Mouse (Mus musculus) Patski (cell line): Measurements from ENCODE around the gene Cldn24. TPM values are rescaled to one million over a fixed set of nuclear protein-coding genes. Genes with fewer than 3 reads are reported as not detected.

Source experiments
- ATAC-seq: fragments of 100-300 bp; one replicate; pipeline ENCODE4 v1.8.0; 2021
- CTCF ChIA-PET: fragments of 350-600 bp; sonication (Branson Sonifier 250); formaldehyde crosslinking; loops from one replicate; lab custom pipeline; 2022; ENCODE audit warnings: inconsistent platforms; lab: Charles Lee
- POLR2A ChIA-PET: fragments of 350-600 bp; sonication (Branson Sonifier 250); formaldehyde crosslinking; loops from one replicate; lab custom pipeline; 2022; ENCODE audit warnings: antibody characterized with exemption, inconsistent platforms; lab: Charles Lee
- DNase-seq: peaks from one replicate; pipeline ENCODE4 v3.0.0-alpha.2; 2011; ENCODE audit warnings: low read depth, low spot score
- H3K27me3 ChIP-seq: fragments of 371-371 bp; one replicate; pipeline ENCODE4 v1.5.1; 2021
- CTCF ChIP-seq: fragments of 100-300 bp; IDR thresholded peaks from one replicate; pipeline ENCODE4 v1.5.1; 2021
- in situ Hi-C: fragments of 300-500 bp; cut with MboI; formaldehyde crosslinking; loops from 3 replicates; pipeline ENCODE4 v1.11.1; 2018; ENCODE audit warnings: low pct_unique_long_range_greater_than_20kb, mixed read lengths
- polyA plus RNA-seq: library from polyadenylated mRNA; unstranded; gene quantifications from one replicate; pipeline ENCODE4 v1.2.3, GENCODE M21; 2021

The Cldn24 gene
- 0.09 TPM for polyA plus RNA-seq

DNA sequence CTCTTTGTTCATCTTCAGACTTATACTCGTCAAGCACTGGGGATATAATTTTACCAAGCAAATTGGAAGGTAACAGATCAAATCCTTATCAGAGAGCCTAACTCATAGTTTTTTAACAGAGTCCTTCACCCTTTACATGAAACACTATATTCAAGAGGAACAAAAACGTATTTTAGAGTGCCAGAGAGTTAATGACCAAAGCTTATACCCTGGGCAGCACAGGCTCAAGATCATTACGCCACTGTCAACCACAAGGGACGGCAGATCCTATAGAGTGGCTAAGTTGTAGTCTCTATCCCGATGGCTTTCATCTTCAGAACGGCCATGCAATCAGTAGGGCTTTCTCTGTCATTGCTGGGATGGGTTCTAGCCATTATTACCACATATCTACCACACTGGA is at the start of gene Cldn24:
TSS of gene Cldn24 (plus strand) at position 301 of the 400 bp plus-strand sequence.
- ATAC-seq: no peak
- no peaks in the 10 kb centered on the region for H3K27me3 ChIP-seq
- CTCF ChIA-PET: no interaction called here
- no peak for DNase-seq
- TF ChIP-seq CTCF: no peak
- POLR2A ChIA-PET: no interaction called here
- in situ Hi-C loops: no loop called here

- no peaks in the 10 kb centered on the region for H3K27me3 ChIP-seq
- TF ChIP-seq CTCF: no peak
- DNase-seq: no peak
- POLR2A ChIA-PET: no interaction called here
- no peak for ATAC-seq
- in situ Hi-C loops: no loop called here
- CTCF ChIA-PET: no interaction called here
These were observed 49.0 kb upstream of the Cldn24 start for GRCm38 (mm10) chr8:47772986-47773385.

- TF ChIP-seq CTCF: no peak
- POLR2A ChIA-PET: no interaction called here
- in situ Hi-C loops: no loop called here
- CTCF ChIA-PET: no interaction called here
- no peaks in the 10 kb centered on the region for H3K27me3 ChIP-seq
- ATAC-seq (no peak), DNase-seq (no peak)
These were observed 44.5 kb upstream of the Cldn24 start for GRCm38 (mm10) chr8:47777415-47777814.

DNA sequence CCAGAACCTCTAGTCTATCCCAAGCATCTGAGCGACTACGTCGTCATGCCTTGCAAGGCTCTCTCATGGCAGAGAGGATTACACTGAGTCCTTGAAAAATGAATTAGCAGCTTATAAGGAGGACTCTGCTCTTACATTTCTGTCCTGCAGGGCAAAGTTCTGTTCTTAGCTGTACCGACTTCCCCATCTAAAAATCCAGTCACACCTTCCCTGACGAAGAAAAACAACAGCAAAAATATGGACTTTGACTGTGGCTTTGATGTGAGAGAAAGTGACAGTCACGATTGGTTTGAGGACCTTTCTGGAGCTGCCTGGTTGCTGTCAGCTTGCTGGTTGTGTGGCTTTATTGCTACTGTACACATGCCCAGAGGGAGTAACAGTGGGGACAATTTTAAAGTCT is 42.4 kb upstream of the Cldn24 start:
- in situ Hi-C loops: no loop called here
- ChIA-PET CTCF (no interaction called here), POLR2A (interaction anchor here (0.6 kb wide), 1 partner anchor 637 kb away, joined by 9 read pairs; no protein-coding TSS in a partner anchor)
- DNase-seq: no peak
- no peak for TF ChIP-seq CTCF
- ATAC-seq: no peak
- no peaks in the 10 kb centered on the region for H3K27me3 ChIP-seq

DNA sequence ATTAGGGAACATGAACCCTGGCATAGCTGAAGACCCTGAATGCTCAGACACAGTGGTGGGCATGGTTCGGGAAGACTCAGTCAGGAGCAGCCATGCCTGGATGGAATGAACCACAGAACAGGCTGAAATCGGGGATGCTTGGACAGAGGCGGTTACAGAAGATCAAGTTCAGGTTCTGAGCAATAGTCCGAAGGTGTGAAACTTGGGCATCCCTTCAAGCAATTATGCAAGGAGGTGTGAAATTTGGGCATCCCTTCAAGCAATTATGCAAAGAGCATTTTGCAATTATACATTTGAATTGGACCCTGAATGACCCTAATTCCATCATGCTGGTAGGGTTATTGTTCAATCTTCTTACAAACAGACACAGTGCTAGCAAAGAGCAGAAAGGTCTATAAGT is 40.1 kb upstream of the Cldn24 start:
- no peak for ATAC-seq
- ChIA-PET POLR2A (no interaction called here), CTCF (interaction anchor here (1.8 kb wide), 1 partner anchor 10 kb away, joined by 4 read pairs; no protein-coding TSS in a partner anchor)
- in situ Hi-C loops: no loop called here
- no peak for DNase-seq
- TF ChIP-seq CTCF: no peak
- no peaks in the 10 kb centered on the region for H3K27me3 ChIP-seq

DNA sequence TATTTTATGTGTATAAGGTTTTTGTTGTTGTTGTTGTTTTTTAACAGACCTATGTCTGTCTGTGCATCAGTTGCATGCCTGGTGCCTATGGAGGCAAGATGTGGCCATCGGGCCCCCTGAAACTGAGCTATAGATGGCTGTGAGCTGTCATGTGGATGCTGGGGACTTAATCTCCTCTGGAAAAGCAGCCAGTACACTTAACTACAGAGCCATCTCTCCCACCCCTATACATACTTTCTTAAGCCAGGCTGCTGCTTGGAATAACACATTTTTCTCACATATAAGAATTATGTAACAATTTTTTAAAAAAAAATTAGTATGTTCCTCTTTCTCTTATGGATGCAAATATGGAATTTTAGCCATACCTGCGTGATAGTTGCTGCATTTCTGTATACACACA is 38.4 kb upstream of the Cldn24 start:
- ChIA-PET POLR2A (no interaction called here), CTCF (interaction anchor here (1.1 kb wide), 1 partner anchor 31 kb away, joined by 4 read pairs; no protein-coding TSS in a partner anchor)
- ATAC-seq: no peak
- H3K27me3 ChIP-seq: peaks cover 8% of the 10 kb centered on the region
- TF ChIP-seq CTCF: no peak
- in situ Hi-C loops: no loop called here
- no peak for DNase-seq

DNA sequence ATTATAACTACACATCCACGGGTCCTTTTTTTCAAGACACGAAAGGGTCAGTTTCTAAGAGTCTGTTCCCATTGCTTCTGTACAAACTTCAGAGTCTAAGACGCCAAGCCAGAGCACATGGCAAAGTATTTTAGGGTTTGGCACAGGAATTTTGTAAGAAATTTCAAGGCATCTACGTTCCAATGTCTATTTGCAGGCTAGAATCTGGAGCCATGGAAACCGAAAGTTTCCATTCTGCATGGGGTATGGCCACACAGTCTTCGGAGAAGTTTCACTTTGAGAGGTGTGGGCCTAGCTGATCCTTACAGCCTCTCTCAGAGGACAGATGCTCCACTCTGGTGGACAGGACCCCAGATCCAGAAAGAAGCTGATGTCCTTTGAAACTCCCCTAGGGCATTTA is 38.0 kb upstream of the Cldn24 start:
- in situ Hi-C loops: no loop called here
- no peak for TF ChIP-seq CTCF

GRCm38 (mm10) chr8:47784436-47784835 is 37.5 kb upstream of the Cldn24 start:
- DNase-seq (no peak), ATAC-seq (no peak)
- H3K27me3 ChIP-seq: peaks cover 12% of the 10 kb centered on the region
- CTCF ChIA-PET: no interaction called here
- POLR2A ChIA-PET: no interaction called here
- in situ Hi-C loops: no loop called here
- no peak for TF ChIP-seq CTCF

More for the DNA sequence above, 38.0 kb upstream of the Cldn24 start:
- POLR2A ChIA-PET: no interaction called here
- CTCF ChIA-PET: no interaction called here
- peaks cover 8% of the 10 kb centered on the region for H3K27me3 ChIP-seq
- DNase-seq (no peak), ATAC-seq (no peak)

DNA sequence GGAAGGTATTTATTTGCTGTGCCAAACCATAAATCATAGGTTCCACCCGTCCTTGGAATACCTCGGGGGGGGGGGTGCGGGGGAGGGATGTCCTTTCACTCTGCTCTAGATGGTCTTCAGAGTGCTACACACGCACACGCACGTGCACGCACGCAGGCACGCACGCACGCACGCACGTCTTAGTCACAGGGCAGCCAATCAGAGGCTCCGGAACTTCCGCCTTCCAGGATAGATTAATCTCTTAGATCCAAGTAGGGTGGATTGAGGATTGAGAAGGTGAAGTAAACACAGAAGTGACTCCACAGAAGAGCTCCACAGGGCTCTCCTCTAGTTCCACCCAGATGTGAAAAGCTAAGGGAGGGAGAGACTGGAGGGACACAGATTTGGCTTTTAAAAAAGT is 35.6 kb upstream of the Cldn24 start:
- CTCF ChIA-PET: no interaction called here
- POLR2A ChIA-PET: no interaction called here

GRCm38 (mm10) chr8:47787705-47788104 is 34.2 kb upstream of the Cldn24 start:
- DNase-seq (no peak), ATAC-seq (no peak)
- CTCF ChIA-PET: no interaction called here
- in situ Hi-C loops: no loop called here
- TF ChIP-seq CTCF: no peak
- POLR2A ChIA-PET: no interaction called here
- H3K27me3 ChIP-seq: peaks cover 21% of the 10 kb centered on the region

More for the DNA sequence above, 35.6 kb upstream of the Cldn24 start:
- in situ Hi-C loops: no loop called here
- ATAC-seq (no peak), DNase-seq (no peak)
- TF ChIP-seq CTCF: no peak
- H3K27me3 ChIP-seq: peaks cover 17% of the 10 kb centered on the region

GRCm38 (mm10) chr8:47791986-47792385 is 30.0 kb upstream of the Cldn24 start:
- ATAC-seq: no peak
- H3K27me3 ChIP-seq: peaks cover 21% of the 10 kb centered on the region
- TF ChIP-seq CTCF: no peak
- DNase-seq: no peak
- POLR2A ChIA-PET: no interaction called here
- in situ Hi-C loops: no loop called here
- CTCF ChIA-PET: no interaction called here

DNA sequence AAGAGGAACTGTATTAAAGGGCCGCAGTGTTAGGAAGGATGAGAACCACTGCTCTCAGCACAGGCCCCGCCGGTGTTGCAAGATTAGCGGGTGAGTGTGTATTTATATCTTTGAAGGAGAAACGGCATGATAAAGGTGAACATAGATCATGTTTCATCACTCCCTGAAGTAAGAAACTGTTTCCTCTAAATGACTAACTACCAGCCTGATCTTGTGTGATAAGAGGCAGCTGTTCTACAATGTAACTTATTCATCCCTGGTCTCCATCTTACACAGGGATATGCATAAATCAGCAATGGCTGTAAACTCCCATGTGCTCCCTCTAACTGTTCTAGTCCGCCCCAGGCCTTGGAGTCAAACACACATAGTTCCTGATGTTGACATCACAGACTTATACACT is 22.5 kb upstream of the Cldn24 start:
- DNase-seq (no peak), ATAC-seq (no peak)
- no peaks in the 10 kb centered on the region for H3K27me3 ChIP-seq
- TF ChIP-seq CTCF: no peak
- in situ Hi-C loops: no loop called here
- ChIA-PET POLR2A (no interaction called here), CTCF (no interaction called here)
